Mouse (Mus musculus): ENCODE measurements around the gene Ndufa5.
A peak's percentile ranks its signal among the peaks of the same experiment; 100 is the strongest.

The Ndufa5 gene

DNA sequence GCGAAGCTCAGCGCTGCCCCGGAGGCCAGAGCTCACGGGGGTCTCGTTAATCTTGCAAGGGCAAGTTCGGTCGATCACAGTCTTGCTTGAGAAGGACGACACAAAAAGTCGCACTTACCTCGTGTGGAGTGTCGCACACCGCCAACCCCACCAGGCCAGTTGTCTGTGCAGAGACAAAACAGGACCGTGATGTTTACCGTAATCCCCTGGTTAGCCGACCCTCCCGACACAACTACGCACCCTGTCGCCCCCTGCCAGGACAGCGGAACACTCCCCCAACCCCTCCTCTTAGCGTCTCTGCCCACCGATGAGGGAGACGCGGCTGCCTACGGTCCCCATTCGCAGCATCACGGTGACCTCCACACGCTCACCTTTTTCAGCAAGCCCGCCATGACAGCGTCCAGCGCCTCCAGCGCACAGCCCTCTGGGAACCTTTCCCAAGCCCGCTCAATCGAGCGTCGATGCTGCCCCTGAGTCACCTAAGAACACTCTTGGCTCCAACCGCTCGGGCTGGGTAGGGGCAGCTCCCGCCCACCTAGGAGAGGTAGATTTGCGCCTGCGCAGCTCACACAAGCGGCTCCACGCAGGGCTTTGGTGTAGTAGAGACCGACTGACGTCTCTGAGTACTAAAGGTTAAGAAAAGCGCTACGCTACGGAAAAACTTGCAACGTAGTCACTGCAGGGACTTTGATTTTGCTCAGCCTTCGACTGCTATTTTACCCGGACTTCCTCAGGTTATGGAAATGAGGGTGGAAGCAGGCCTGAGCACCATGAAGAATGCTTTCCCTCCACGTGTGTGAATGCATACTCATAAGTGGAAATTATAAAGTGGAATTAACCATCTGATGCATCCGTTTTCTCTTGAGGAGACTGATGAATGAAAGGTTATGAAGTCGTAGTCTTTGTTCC lies at the start of gene Ndufa5:
Ndufa5 (minus strand) TSS at position 859 of the 909 bp plus-strand sequence.
- peak; percentile 74 for DNase-seq (ENCODE audit: extremely low read depth, low read depth, low spot score)

DNA sequence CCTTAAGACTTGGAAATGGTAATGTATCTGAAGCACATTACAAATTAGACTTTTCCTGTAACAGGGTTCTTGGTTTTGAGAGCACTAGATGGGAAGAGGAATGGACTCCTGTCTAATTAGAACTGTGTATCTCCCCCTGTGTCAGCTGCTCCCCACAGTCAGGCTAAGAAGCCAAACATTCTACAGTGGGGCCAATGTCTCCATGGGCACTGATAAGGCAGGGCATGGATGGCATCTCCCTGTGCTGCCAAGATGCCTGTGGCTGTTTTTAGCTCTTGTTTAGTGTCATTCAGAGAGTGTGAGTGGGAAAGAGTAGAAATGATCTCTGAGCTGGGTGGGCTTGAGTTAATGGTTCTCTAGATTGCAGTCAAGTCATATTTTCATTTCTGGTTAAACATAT lies 45.5 kb upstream of the Ndufa5 start:
- no peak for DNase-seq (ENCODE audit: extremely low read depth, low read depth, low spot score)

DNA sequence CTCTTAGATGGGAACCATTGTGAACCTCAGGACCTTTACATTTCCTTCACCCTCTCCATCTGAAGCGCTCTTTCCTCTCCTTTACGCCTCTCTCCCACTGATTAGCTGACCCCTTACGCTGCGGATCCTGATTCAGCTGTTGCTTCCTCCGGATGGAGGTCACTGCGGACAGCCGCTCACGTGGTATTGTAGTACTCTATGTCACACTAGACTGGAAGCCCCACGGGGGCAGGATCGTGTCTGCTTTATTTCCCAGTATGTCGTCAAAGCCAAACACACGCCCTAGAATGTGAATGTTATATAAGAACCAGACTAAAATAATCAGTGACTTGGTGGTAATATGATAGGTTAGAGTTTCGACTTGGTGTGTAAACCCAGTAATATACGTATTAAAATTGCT lies 44.6 kb upstream of the Ndufa5 start:
- no peak for DNase-seq (ENCODE audit: extremely low read depth, low read depth, low spot score)

DNA sequence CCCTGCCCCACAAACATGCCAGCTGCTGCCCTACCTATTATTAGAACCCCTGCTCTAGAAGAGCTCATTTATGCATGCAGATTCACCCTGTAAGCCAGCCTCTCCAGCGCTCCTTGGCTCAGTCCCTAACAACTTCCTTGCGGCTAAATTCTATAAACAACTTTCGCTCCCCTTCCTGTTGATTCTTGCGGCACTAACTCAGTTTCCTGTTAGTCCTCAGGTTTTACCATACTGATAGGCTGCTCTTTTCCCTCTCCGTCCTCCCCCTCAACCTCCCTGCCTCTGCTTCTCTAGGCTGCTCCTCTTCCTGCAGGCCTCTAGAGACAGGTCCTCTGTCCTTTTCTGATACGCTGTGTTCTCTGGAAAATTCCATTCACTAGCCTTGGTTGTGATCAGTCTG lies 43.3 kb upstream of the Ndufa5 start:
- DNase-seq (ENCODE audit: extremely low read depth, low read depth, low spot score), result no peak

DNA sequence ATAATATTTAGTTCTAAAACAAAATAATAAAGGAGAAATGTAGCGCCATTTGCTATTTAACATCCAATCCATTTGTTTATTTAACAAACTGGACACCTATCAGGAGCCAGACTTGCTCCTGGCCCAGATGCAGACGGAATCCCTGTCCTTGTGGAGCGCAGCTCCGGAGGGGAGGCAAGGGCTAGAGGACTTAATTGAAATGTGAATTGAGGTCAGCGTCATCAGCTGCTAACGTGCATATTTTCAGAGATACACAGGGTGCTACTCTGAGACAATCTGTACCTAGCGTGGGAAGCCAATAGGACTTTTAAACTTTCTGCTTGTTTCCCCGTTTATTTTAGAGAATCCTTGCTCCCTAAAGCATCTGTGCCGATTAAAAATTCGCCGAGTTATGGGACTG lies 42.5 kb upstream of the Ndufa5 start:
- no peak for DNase-seq (ENCODE audit: extremely low read depth, low read depth, low spot score)

DNA sequence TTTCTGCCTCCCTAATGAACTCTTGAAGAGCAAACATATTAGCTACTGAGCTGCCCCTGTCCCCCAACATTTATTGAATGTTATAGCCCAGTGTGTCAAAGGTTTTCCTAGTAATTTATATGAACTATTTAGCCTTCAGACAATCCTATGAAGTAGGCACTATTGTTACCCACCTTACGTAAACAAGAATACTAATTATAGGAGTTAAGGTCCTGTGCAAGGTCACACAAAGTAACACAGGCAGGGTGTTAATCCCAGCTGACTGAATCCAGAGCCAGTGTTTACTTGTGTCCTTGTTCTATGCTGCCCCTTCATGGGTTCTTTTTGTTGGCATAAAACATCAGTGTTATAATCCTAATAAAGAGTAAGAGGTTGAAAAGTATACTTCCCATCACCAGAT lies 41.9 kb upstream of the Ndufa5 start:
- DNase-seq (ENCODE audit: extremely low read depth, low read depth, low spot score), result no peak

DNA sequence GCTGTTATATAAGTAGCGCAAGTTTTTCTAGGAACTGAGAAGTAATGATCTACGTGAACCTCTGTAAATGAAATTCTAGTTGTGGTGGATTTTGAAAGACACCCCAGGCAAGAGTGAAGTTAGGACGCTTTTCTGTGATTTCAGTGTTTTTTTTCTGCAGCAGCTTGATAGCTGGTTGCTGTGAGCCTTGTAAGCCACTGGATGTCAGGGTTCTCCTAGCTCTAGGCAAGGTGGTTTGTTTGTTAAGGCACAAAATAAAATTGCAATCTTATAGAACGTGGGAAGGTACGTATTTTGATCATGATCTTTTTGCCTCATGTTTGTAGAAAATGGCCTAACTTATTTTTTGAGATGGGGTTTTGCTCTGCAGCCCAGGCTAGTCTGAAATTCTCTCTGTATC lies 41.1 kb upstream of the Ndufa5 start:
- DNase-seq (ENCODE audit: extremely low read depth, low read depth, low spot score), result no peak

DNA sequence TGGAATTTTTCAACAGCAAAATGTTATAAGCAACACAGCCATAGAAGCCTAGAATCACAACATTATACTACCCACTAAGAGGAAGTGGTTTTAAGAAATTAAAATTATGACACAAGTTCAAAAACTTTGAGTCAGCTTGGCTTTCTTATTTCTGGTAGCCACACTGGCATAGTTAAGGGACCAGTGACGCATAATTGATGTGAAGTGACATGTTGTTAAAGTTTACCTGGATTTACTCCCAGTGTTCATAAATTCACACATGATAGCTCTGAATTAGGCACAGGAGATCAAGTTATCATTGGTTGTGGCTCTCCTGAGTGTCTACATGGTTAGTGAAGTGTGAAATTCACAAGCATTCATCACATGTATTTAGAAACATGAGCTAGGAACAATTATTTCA lies 37.1 kb upstream of the Ndufa5 start:
- no peak for DNase-seq (ENCODE audit: extremely low read depth, low read depth, low spot score)

DNA sequence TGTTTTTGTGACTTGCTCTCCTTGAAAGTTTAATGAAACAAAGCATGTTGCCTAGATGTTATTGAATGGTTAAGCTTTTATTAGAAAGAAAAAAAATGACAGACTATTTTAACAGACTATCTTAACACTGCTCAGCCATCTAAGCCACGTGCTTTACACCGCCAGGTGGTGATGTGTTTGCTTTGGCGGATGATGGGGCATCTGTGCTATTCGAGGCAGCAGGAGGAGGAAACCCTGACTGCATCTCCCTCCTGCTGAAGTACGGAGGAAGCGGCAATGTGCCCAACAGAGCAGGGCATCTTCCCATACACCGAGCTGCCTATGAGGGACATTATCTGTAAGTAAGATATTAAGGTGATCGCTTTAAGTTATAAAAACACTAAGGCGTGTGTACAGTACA lies 36.3 kb upstream of the Ndufa5 start:
- DNase-seq (ENCODE audit: extremely low read depth, low read depth, low spot score), result no peak

DNA sequence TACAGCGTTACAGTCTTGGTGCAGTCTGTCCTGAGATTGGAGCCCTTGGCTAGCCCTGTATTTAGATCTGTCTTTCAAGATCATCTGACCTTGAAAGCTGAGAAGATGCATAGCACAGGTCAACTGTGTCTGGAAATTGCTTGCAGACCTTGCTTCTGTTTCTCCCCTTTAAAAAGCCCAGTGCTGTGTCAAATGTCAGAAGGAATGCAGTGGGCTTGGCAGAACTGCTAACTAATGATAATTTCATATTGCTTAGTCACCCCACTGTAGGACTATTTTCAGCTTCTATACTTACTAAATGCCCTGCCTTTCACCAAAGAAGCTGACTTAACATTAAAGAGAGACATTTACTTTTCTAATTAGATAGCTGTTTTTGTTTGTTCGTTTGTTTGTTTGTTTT lies 27.7 kb upstream of the Ndufa5 start:
- no peak for DNase-seq (ENCODE audit: extremely low read depth, low read depth, low spot score)

DNA sequence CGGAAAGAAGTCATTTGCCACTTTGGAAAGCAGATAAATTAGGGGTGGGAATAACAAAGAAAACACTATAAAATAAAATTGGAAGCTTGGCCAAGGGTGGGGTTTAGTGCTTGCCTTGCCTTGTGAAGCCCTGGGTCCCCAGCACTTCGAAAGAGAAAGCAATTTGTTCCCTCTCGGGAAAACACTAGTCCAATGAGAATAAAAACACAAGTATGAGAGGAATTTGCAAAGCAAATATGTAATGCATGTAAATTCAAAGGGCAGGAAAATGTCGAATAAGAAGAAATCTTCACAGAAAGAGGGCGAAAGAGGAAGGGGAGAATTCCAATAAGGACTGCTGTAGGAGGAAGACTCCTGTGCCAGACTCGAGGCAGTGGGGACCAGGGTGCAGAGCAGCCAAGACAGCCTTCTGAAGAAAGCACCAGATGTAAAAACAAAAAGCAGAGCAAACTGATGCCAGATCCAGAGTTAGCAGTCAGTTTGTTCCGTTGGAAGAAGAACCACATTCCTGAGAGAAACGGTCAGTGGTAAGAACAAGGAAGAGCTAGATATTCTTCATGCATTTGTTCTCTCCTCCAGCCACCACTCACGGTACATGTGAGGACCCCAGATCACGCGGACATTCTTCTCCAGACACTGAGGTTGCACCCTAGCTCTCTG lies 26.7 kb upstream of the Ndufa5 start:
- no peak for DNase-seq (ENCODE audit: extremely low read depth, low read depth, low spot score)

DNA sequence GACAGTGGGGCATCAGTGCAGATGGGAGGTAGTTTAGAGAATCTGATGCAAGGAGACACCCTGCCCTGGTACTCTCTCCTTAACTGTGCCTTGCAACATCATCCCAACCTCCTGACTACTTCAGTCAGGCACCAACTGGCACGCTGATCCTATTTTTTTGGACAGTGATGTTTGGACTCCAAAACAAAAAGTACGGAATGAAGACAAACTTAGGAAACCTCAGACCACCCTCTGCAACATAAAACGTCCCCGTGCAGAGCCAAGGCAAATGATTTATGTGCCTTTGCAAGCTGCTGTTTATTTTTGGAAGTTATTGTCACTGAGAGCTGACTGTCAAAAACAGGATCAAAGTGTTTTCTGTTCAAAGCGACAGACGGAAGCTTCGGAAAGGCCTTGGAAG lies 24.2 kb upstream of the Ndufa5 start:
- no peak for DNase-seq (ENCODE audit: extremely low read depth, low read depth, low spot score)

DNA sequence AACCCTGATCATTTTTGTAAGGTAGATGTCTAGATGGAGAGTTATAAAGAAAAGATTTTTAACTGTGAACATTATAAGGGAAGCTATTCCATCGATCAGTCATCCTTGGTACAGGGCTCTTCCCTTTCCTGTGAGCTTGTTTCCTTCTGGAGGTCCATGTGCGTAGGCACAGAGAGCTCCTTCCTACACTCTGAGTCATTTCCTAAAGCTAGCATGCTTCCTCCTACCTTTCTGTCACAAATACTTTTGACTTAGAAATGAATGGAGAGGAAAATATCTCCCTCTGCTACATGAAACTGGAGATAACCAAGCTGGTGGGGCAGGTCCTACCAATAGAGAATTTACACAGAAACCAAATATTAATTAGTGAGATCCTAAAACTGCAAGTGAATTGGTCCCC lies 22.0 kb upstream of the Ndufa5 start:
- DNase-seq (ENCODE audit: extremely low read depth, low read depth, low spot score), result no peak

DNA sequence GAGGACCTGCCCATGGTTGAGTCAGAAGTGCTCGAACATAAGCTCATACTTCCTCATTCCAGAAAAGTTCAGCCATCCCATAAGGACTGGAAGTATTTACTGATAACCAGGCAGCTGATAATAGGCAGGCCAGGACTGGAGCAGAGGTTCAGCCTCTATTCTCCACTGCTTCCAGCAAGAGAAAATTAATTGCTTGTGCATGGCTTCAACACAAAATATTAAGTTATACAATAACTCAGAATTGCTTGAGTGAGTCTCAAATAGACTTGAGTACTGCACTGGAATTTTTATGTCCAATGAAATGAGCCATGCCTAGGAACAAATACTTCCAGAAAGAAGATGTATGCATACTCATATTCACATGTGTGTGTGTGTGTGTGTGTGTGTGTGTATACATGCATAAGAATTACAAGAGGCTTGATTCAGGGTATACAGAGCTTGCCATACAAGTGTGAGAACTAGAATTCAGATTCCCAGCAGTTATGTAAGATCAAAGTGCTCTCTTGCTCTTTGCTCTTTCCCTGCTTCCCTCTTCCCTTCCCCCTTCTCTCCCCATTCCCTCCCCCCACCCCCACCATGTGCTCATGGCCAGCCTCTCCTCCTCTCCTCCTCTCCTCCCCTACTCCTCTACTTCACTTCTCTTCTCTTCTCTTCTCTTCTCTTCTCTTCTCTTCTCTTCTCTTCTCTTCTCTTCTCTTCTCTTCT lies 19.1 kb upstream of the Ndufa5 start:
- DNase-seq (ENCODE audit: extremely low read depth, low read depth, low spot score), result no peak

DNA sequence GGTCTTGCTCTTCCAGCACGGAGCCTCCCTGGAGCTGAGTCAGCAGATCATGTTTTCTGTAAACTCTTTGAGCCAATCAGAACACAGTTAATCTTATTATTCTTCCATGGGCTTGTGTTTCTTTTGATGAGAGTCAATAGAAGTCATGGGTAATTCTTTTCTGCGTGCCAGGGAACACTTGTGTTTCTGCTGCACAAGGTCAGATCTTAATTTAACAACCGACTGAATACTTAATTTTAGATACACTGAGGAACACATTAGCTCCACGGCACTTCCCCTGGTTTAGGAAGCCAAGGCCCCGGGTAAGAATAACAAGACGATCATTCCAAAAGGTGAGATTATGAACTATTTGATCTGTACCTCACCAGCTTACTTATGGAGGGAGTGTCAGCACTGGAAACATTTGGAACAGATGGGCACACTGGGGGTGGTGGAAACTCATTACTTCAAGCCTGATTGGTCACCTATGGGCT lies 15.3 kb upstream of the Ndufa5 start:
- DNase-seq (ENCODE audit: extremely low read depth, low read depth, low spot score), result no peak

DNA sequence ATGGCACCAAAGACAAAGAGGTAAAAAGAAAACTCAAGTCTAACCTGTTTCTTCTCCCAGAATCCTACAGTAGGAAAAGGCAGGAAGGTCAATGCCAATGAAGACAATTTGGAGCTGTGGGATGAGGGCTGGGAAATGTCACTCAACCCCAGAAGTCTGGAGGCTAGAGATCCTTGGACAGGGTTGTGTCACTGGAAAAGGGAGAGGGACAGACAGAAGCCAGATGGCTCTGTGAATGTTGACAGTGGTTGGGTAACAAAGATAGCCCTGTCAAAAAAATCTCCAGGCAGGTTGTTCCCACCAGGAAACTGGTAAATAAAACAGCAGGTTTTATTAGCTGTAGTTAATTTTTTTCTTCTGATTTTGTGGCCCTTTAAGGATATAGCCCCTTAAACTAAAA lies 14.6 kb upstream of the Ndufa5 start:
- no peak for DNase-seq (ENCODE audit: extremely low read depth, low read depth, low spot score)

DNA sequence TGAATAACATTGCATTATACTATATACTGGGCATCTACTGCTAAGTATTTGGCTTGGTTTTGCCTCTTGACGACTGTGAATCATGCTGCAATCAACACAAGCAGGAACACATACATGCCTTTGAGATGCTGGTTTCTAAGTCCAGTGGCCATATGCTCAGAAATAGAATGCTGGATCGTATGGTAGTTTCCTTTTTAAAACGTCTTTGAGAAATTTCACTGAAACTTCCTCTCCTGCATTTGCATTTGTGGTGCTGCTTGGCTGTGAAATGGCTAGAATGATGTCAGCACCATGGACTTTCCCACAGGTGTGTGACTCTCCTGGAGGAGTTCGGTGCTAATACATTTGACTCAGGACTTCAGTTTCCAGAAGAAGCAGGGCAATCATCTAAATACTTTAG lies 12.3 kb upstream of the Ndufa5 start:
- DNase-seq (ENCODE audit: extremely low read depth, low read depth, low spot score), result no peak

DNA sequence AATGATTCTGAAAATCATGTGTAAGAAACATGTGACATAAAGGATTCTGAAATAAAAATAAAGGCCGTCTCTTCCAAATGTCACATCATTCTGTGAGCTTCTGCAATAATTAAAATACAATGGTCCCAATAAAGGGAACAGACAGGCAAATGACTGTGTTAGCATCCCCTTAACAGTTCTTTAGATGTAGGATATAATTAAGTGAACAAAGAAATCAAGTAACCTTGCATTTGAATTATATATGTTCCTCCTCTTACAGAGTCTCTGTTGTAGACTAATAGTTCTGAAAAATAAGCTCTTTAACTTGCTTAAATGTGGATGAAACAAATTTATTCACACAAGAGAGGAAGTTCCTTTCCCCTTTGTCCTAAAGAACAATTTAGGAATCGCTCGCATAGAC lies 10.6 kb upstream of the Ndufa5 start:
- DNase-seq (ENCODE audit: extremely low read depth, low read depth, low spot score), result no peak

DNA sequence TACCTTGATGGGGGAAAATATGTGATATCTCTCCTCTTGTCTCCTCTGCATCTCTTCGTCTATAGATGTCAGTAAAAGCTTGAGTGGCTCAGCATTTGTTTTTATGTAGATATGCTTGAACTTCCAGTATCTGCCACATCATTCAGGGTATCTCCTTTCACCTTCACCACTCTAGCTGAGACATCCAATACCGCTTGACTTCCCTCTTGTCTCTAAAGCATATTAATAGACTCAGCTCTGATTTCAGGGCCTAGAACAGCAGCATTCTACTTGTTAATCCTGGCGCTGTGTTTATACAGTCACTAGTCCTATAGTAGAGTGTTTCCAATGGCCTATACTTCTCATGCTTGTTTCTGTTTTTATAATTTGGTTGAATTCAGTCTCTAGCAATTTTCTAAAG lies 5.0 kb upstream of the Ndufa5 start:
- no peak for DNase-seq (ENCODE audit: extremely low read depth, low read depth, low spot score)

DNA sequence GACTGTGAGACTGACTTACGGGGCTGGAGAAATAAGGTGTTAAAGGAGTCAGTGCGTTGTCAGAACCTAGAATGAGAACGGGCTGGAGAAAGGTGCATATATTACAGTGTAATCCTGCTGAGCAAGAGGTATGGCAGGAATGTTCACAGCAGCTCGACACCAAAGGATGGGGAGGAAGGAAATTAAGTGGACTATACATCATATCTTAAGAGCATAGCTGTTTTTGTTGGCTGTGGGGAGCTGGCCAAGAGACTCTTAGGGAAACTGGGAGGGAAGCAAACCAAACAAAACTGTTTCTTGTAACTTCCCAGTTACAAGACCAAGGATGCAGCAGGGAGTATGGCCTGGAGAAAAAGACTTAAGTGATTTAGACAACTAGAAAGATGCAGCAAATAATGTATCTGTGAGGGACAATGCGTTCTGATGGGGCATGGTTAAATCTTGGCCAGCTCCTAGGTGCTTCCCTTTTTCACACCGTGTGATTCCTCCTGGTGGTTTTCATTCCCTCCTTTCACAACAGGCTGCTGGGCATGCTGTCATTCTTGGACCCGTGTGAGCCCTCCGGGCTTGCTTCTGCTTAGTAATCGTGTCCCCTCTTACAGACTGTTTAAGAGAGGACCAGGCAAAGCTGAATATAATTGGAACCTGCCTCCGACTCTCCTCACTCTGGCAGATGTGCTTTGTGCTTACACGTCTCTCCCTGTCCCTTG lies 3.1 kb upstream of the Ndufa5 start:
- no peak for DNase-seq (ENCODE audit: extremely low read depth, low read depth, low spot score)

DNA sequence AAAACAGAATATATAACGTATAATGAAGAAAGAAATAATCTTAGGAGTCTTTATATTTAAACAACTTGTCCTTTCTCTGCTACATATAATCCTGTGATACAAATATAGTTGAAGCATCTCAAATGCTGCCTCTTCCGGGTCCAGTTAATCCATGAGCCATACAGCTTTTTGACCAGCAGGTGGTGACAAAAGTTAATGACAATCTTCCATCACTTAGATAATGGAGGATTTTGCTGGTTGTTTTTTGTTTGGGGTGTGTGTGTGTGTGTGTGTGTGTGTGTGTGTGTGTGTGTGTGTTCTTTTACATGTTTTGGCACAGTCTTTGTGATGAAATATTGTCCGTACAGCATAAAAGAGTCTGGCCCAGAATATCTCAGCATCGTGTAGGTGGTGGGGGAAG lies 2.4 kb upstream of the Ndufa5 start:
- no peak for DNase-seq (ENCODE audit: extremely low read depth, low read depth, low spot score)

DNA sequence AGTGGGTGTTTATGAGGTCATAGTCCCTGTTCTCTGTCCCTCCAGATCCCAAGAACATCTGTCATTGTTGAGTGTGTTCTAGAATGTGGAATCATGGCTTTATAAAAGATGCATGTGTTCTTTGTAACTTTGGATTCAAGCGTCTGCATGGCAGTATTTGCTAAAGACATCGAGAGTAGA lies 141 bp upstream of the Ndufa5 start, which contains the start of gene Asb15:
Asb15 (plus strand) TSS at position 81 of the 180 bp plus-strand sequence.
- no peak for DNase-seq (ENCODE audit: extremely low read depth, low read depth, low spot score)

Data from fat pad, adult 2 months (tissue).